Mouse (Mus musculus): ENCODE data around the gene Coro1c. TPM values are rescaled to one million over a fixed set of nuclear protein-coding genes. Genes with fewer than 3 reads are reported as not detected.

The Coro1c gene
- polyA plus RNA-seq, 1 experiment, result 66.1 TPM

- no peak overlapping the region for H3K27ac ChIP-seq (ENCODE audit: insufficient read depth, low read length)
- H3K4me1 ChIP-seq (ENCODE audit: control insufficient read depth, insufficient read depth, low read length), result no peaks in the 10 kb centered on the region
- no peak overlapping the region for H3K4me3 ChIP-seq (ENCODE audit: insufficient read depth, low read length)
- TF ChIP-seq POLR2A (IDR thresholded peaks at IDR 0.05; ENCODE audit: extremely low read depth, insufficient read depth, low read length), result no peak
- no peak for TF ChIP-seq CTCF (IDR thresholded peaks at IDR 0.05; ENCODE audit: extremely low read depth, insufficient read depth, low read length)
These were observed 77.8 kb downstream of the Coro1c start for GRCm38 (mm10) chr5:113830796-113831195.

- Histone ChIP-seq H3K4me1 (ENCODE audit: control insufficient read depth, insufficient read depth, low read length) (no peaks in the 10 kb centered on the region), H3K27ac (ENCODE audit: insufficient read depth, low read length) (0 out of 2 replicates have a peak overlapping the region, but pooled peaks have one; percentile 16), H3K4me3 (ENCODE audit: insufficient read depth, low read length) (peak overlapping the region; percentile 28)
- no peak for TF ChIP-seq CTCF (IDR thresholded peaks at IDR 0.05; ENCODE audit: extremely low read depth, insufficient read depth, low read length)
- TF ChIP-seq POLR2A (IDR thresholded peaks at IDR 0.05; ENCODE audit: extremely low read depth, insufficient read depth, low read length), result peak; percentile 37; the same call in 1 of the 2 replicates
These were observed 78.3 kb downstream of the Coro1c start for GRCm38 (mm10) chr5:113830292-113830643.

GRCm38 (mm10) chr5:113829566-113830291 lies 78.8 kb downstream of the Coro1c start:
- H3K4me3 ChIP-seq (ENCODE audit: insufficient read depth, low read length), result peak overlapping the region; percentile 28
- 0 out of 2 replicates have a peak overlapping the region, but pooled peaks have one; percentile 16 for H3K27ac ChIP-seq (ENCODE audit: insufficient read depth, low read length)
- TF ChIP-seq CTCF (IDR thresholded peaks at IDR 0.05; ENCODE audit: extremely low read depth, insufficient read depth, low read length), result no peak
- no peak for TF ChIP-seq POLR2A (IDR thresholded peaks at IDR 0.05; ENCODE audit: extremely low read depth, insufficient read depth, low read length)
- no peaks in the 10 kb centered on the region for H3K4me1 ChIP-seq (ENCODE audit: control insufficient read depth, insufficient read depth, low read length)

GRCm38 (mm10) chr5:113828481-113828880 lies 80.1 kb downstream of the Coro1c start:
- Histone ChIP-seq H3K4me3 (ENCODE audit: insufficient read depth, low read length) (no peak overlapping the region), H3K4me1 (ENCODE audit: control insufficient read depth, insufficient read depth, low read length) (no peaks in the 10 kb centered on the region), H3K27ac (ENCODE audit: insufficient read depth, low read length) (no peak overlapping the region)
- no peak for TF ChIP-seq CTCF (IDR thresholded peaks at IDR 0.05; ENCODE audit: extremely low read depth, insufficient read depth, low read length)
- no peak for TF ChIP-seq POLR2A (IDR thresholded peaks at IDR 0.05; ENCODE audit: extremely low read depth, insufficient read depth, low read length)

GRCm38 (mm10) chr5:113827991-113828411 lies 80.6 kb downstream of the Coro1c start:
- Histone ChIP-seq H3K4me1 (ENCODE audit: control insufficient read depth, insufficient read depth, low read length) (no peaks in the 10 kb centered on the region), H3K4me3 (ENCODE audit: insufficient read depth, low read length) (no peak overlapping the region), H3K27ac (ENCODE audit: insufficient read depth, low read length) (no peak overlapping the region)
- TF ChIP-seq POLR2A (IDR thresholded peaks at IDR 0.05; ENCODE audit: extremely low read depth, insufficient read depth, low read length) (no peak), CTCF (IDR thresholded peaks at IDR 0.05; ENCODE audit: extremely low read depth, insufficient read depth, low read length) (no peak)

GRCm38 (mm10) chr5:113826619-113827018 lies 81.9 kb downstream of the Coro1c start:
- no peak overlapping the region for H3K27ac ChIP-seq (ENCODE audit: insufficient read depth, low read length)
- TF ChIP-seq POLR2A (IDR thresholded peaks at IDR 0.05; ENCODE audit: extremely low read depth, insufficient read depth, low read length) (no peak), CTCF (IDR thresholded peaks at IDR 0.05; ENCODE audit: extremely low read depth, insufficient read depth, low read length) (no peak)
- H3K4me1 ChIP-seq (ENCODE audit: control insufficient read depth, insufficient read depth, low read length), result no peaks in the 10 kb centered on the region
- H3K4me3 ChIP-seq (ENCODE audit: insufficient read depth, low read length), result no peak overlapping the region

- TF ChIP-seq POLR2A (IDR thresholded peaks at IDR 0.05; ENCODE audit: extremely low read depth, insufficient read depth, low read length) (no peak), CTCF (IDR thresholded peaks at IDR 0.05; ENCODE audit: extremely low read depth, insufficient read depth, low read length) (no peak)
- H3K4me1 ChIP-seq (ENCODE audit: control insufficient read depth, insufficient read depth, low read length), result no peaks in the 10 kb centered on the region
- H3K27ac ChIP-seq (ENCODE audit: insufficient read depth, low read length), result no peak overlapping the region
- H3K4me3 ChIP-seq (ENCODE audit: insufficient read depth, low read length), result no peak overlapping the region
These were observed 83.0 kb downstream of the Coro1c start for GRCm38 (mm10) chr5:113825558-113825957.

GRCm38 (mm10) chr5:113824228-113824627 lies 84.3 kb downstream of the Coro1c start:
- TF ChIP-seq CTCF (IDR thresholded peaks at IDR 0.05; ENCODE audit: extremely low read depth, insufficient read depth, low read length) (no peak), POLR2A (IDR thresholded peaks at IDR 0.05; ENCODE audit: extremely low read depth, insufficient read depth, low read length) (no peak)
- H3K4me1 ChIP-seq (ENCODE audit: control insufficient read depth, insufficient read depth, low read length), result no peaks in the 10 kb centered on the region
- no peak overlapping the region for H3K27ac ChIP-seq (ENCODE audit: insufficient read depth, low read length)
- no peak overlapping the region for H3K4me3 ChIP-seq (ENCODE audit: insufficient read depth, low read length)

GRCm38 (mm10) chr5:113818572-113818971 lies 90.0 kb downstream of the Coro1c start:
- TF ChIP-seq POLR2A (IDR thresholded peaks at IDR 0.05; ENCODE audit: extremely low read depth, insufficient read depth, low read length), result no peak
- no peak for TF ChIP-seq CTCF (IDR thresholded peaks at IDR 0.05; ENCODE audit: extremely low read depth, insufficient read depth, low read length)
- Histone ChIP-seq H3K27ac (ENCODE audit: insufficient read depth, low read length) (no peak overlapping the region), H3K4me3 (ENCODE audit: insufficient read depth, low read length) (no peak overlapping the region), H3K4me1 (ENCODE audit: control insufficient read depth, insufficient read depth, low read length) (no peaks in the 10 kb centered on the region)

GRCm38 (mm10) chr5:113815638-113816152 lies 92.9 kb downstream of the Coro1c start:
- no peak overlapping the region for H3K4me3 ChIP-seq (ENCODE audit: insufficient read depth, low read length)
- no peak for TF ChIP-seq POLR2A (IDR thresholded peaks at IDR 0.05; ENCODE audit: extremely low read depth, insufficient read depth, low read length)
- TF ChIP-seq CTCF (IDR thresholded peaks at IDR 0.05; ENCODE audit: extremely low read depth, insufficient read depth, low read length), result peak; percentile 63
- H3K4me1 ChIP-seq (ENCODE audit: control insufficient read depth, insufficient read depth, low read length), result no peaks in the 10 kb centered on the region
- no peak overlapping the region for H3K27ac ChIP-seq (ENCODE audit: insufficient read depth, low read length)
